Mouse (Mus musculus): ENCODE measurements around the gene Gstm3. TPM values are rescaled to one million over a fixed set of nuclear protein-coding genes. Genes with fewer than 3 reads are reported as not detected.
"Not testable (repeated sequence)": the region's sequence is repeated elsewhere in the genome, so short reads cannot be mapped to it uniquely, and the experiment has no call there.

The Gstm3 gene
- polyA plus RNA-seq, 1 experiment from 2014 or later, result not detected

DNA sequence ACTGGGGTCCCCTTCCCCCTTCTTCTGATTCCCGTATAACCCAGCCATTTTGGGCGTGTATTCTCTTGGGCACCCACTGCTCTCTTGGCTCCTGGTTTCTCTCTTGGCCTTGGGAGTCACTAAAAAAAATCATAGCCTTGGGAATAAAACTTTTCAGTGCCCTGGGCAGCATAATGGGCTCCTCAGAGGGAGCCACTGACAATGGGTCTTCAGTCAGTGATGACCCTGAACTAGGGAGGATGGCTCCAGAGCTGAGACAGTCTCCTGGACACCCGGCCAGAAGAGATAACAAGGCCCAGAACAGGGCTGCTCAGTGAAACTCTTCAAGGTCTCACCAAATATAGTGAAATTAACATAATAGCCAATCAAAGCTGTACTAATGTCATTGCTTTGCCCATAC is 29.5 kb upstream of the Gstm3 start:
- Histone ChIP-seq H3K36me3 (no peaks in the 10 kb centered on the region), H3K4me1 (no peaks in the 10 kb centered on the region), H3K9ac (replicated peaks) (no peak overlapping the region), H3K9me3 (no peaks in the 10 kb centered on the region), H3K4me3 (no peak overlapping the region), H3K27ac (replicated peaks) (no peak overlapping the region), H3K27me3 (no peaks in the 10 kb centered on the region), H3K4me2 (replicated peaks) (no peak overlapping the region)
- 85% methylated on average over 3 of the region's 3 CpGs for WGBS
- ATAC-seq (ENCODE audit: low FRiP score, low read depth), result no peak

GRCm38 (mm10) chr3:107996576-107996975 is 27.5 kb upstream of the Gstm3 start:
- H3K27me3 ChIP-seq, result no peaks in the 10 kb centered on the region
- no peak overlapping the region for H3K9ac ChIP-seq (replicated peaks)
- ATAC-seq (ENCODE audit: low FRiP score, low read depth), result no peak
- no peak overlapping the region for H3K27ac ChIP-seq (replicated peaks)
- H3K4me3 ChIP-seq, result no peak overlapping the region
- H3K36me3 ChIP-seq, result no peaks in the 10 kb centered on the region
- 89% methylated on average over 4 of the region's 4 CpGs for WGBS
- H3K4me1 ChIP-seq, result no peaks in the 10 kb centered on the region
- H3K9me3 ChIP-seq, result no peaks in the 10 kb centered on the region
- no peak overlapping the region for H3K4me2 ChIP-seq (replicated peaks)

GRCm38 (mm10) chr3:107995974-107996373 is 26.9 kb upstream of the Gstm3 start:
- not testable (repeated sequence) for H3K9me3 ChIP-seq; H3K4me2 ChIP-seq (replicated peaks); H3K27me3 ChIP-seq; ATAC-seq (ENCODE audit: low FRiP score, low read depth); H3K9ac ChIP-seq (replicated peaks); H3K4me1 ChIP-seq; H3K36me3 ChIP-seq; H3K4me3 ChIP-seq; H3K27ac ChIP-seq (replicated peaks)
- WGBS, result 80% methylated on average over 2 of the region's 2 CpGs

DNA sequence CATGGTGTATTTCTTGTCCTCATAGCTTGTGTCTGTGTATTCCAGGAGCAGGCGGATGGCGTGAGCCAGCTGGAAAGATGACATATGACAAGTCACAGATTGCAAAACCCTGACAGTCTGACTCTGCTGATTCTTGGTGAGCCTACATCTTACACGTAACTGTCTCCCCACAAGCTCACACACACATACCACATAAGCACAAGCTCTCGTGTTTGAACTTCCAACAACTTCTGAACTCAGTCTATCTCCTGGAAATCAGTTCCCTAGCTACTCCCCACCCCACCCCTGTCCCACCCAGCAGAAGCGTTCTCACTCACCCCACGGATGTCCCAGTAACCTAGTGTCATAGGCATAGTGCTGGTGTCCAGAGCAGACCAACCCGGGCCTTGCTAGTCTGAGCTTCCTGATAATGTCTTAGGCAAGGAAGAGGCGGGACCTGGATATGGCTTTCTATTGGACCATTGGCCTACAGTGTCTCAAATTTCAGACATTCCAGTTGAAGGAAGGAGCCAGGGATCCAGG is 17.0 kb upstream of the Gstm3 start, which contains the start of gene Gstm2:
Gene Gstm2 (minus strand): TSS at position 413 of the 522 bp plus-strand sequence.
- Histone ChIP-seq H3K9ac (replicated peaks) (no peak within 1 kb of the TSS), H3K4me2 (replicated peaks) (no peak within 1 kb of the TSS), H3K27ac (replicated peaks) (no peak within 1 kb of the TSS), H3K36me3 (no peaks in the 10 kb centered on the region), H3K4me3 (no peak within 1 kb of the TSS), H3K9me3 (no peaks in the 10 kb centered on the region), H3K27me3 (no peaks in the 10 kb centered on the region), H3K4me1 (no peaks in the 10 kb centered on the region)
- ATAC-seq (ENCODE audit: low FRiP score, low read depth), result no peak
- WGBS, result 73% methylated on average over 8 of the region's 8 CpGs

DNA sequence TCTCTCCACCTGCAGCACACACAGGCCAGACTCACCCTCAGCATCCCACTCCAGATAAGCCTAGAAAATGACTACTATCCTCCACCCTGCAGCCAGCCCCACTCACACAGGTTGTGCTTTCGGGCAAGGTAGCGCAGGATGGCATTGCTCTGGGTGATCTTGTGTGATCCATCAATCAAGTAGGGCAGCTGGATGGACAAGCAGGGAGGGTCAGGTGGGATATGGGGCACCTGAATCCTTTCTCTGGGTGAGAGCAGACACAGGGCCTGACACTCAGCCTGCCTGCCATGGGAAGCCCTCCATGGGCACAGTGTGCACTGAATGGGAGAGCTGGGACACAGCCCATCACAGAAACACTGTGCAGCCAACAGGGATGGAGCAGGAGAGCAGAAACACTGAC is 16.1 kb upstream of the Gstm3 start:
- not testable (repeated sequence) for H3K27me3 ChIP-seq; H3K27ac ChIP-seq (replicated peaks); H3K4me3 ChIP-seq; H3K9ac ChIP-seq (replicated peaks); H3K4me2 ChIP-seq (replicated peaks); ATAC-seq (ENCODE audit: low FRiP score, low read depth); H3K9me3 ChIP-seq; H3K4me1 ChIP-seq; H3K36me3 ChIP-seq
- WGBS, result 92% methylated on average over 2 of the region's 2 CpGs

- no peak for ATAC-seq (ENCODE audit: low FRiP score, low read depth)
- 88% methylated on average over 5 of the region's 5 CpGs for WGBS
- H3K4me2 ChIP-seq (replicated peaks), result no peak overlapping the region
- H3K4me3 ChIP-seq, result no peak overlapping the region
- H3K9me3 ChIP-seq, result no peaks in the 10 kb centered on the region
- no peak overlapping the region for H3K27ac ChIP-seq (replicated peaks)
- no peak overlapping the region for H3K9ac ChIP-seq (replicated peaks)
- H3K36me3 ChIP-seq, result no peaks in the 10 kb centered on the region
- H3K27me3 ChIP-seq, result no peaks in the 10 kb centered on the region
- H3K4me1 ChIP-seq, result no peaks in the 10 kb centered on the region
These were observed 15.4 kb upstream of the Gstm3 start for GRCm38 (mm10) chr3:107984471-107984870.

DNA sequence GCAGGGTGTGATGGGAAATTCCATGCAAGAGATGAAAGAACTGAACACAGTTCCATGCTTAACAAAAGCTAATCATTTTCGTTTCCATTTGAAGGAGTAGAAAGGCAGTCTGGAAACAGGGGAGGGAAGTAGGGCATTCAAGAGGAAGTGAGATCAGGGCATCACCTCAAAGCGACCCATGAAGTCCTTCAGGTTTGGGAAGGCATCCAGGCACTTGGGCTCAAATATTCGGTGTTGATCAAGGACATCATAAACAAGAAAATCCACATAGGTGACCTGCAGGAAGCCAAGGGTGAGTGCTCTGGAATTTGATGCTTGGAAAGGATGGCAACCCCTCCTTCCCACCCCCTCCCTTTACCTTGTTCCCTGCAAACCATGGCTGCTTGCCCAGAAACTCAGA is 14.7 kb upstream of the Gstm3 start:
- no peak overlapping the region for H3K4me3 ChIP-seq
- 75% methylated on average over 3 of the region's 3 CpGs for WGBS
- ATAC-seq (ENCODE audit: low FRiP score, low read depth), result no peak
- no peaks in the 10 kb centered on the region for H3K4me1 ChIP-seq
- H3K9me3 ChIP-seq, result no peaks in the 10 kb centered on the region
- H3K9ac ChIP-seq (replicated peaks), result no peak overlapping the region
- H3K4me2 ChIP-seq (replicated peaks), result no peak overlapping the region
- no peak overlapping the region for H3K27ac ChIP-seq (replicated peaks)
- no peaks in the 10 kb centered on the region for H3K27me3 ChIP-seq
- no peaks in the 10 kb centered on the region for H3K36me3 ChIP-seq

- no peak for ATAC-seq (ENCODE audit: low FRiP score, low read depth)
- no peaks in the 10 kb centered on the region for H3K4me1 ChIP-seq
- no peak overlapping the region for H3K27ac ChIP-seq (replicated peaks)
- H3K36me3 ChIP-seq, result no peaks in the 10 kb centered on the region
- H3K4me2 ChIP-seq (replicated peaks), result no peak overlapping the region
- H3K9me3 ChIP-seq, result no peaks in the 10 kb centered on the region
- H3K4me3 ChIP-seq, result no peak overlapping the region
- H3K9ac ChIP-seq (replicated peaks), result no peak overlapping the region
- 84% methylated on average over 6 of the region's 6 CpGs for WGBS
- H3K27me3 ChIP-seq, result no peaks in the 10 kb centered on the region
These were observed 13.6 kb upstream of the Gstm3 start for GRCm38 (mm10) chr3:107982726-107983125.

DNA sequence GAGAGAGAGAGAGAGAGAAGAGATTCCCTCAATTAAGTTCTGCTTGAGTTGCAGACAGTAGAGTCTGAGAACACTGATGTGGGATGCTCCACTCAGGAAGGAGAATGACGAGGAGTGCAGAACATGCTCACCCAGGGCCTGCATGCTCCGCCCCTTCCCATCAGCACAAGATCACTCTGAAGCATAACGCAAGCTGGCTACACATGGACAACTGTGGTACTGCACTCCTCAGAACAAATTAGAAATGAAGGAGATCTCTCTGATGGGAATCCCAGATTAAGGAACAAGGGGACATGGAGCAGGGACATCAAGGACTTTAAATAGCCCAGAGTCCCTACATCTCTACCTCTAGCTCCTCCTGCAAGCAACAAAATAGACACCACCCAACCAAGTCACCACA is 12.2 kb upstream of the Gstm3 start:
- WGBS, result 66% methylated on average over 3 of the region's 3 CpGs
- Histone ChIP-seq H3K4me1 (no peaks in the 10 kb centered on the region), H3K9ac (replicated peaks) (no peak overlapping the region), H3K9me3 (no peaks in the 10 kb centered on the region), H3K4me3 (no peak overlapping the region), H3K27me3 (no peaks in the 10 kb centered on the region), H3K36me3 (no peaks in the 10 kb centered on the region), H3K4me2 (replicated peaks) (no peak overlapping the region), H3K27ac (replicated peaks) (no peak overlapping the region)
- ATAC-seq (ENCODE audit: low FRiP score, low read depth), result no peak

- Histone ChIP-seq H3K27ac (replicated peaks) (no peak overlapping the region), H3K27me3 (no peaks in the 10 kb centered on the region), H3K4me2 (replicated peaks) (no peak overlapping the region), H3K9ac (replicated peaks) (no peak overlapping the region), H3K36me3 (no peaks in the 10 kb centered on the region), H3K4me3 (no peak overlapping the region), H3K9me3 (no peaks in the 10 kb centered on the region), H3K4me1 (no peaks in the 10 kb centered on the region)
- ATAC-seq (ENCODE audit: low FRiP score, low read depth), result no peak
- 84% methylated on average over 3 of the region's 3 CpGs for WGBS
These were observed 8.6 kb upstream of the Gstm3 start for GRCm38 (mm10) chr3:107977691-107978090.

GRCm38 (mm10) chr3:107974237-107974636 is 5.2 kb upstream of the Gstm3 start:
- Histone ChIP-seq H3K9me3 (no peaks in the 10 kb centered on the region), H3K27me3 (no peaks in the 10 kb centered on the region), H3K4me2 (replicated peaks) (no peak overlapping the region), H3K9ac (replicated peaks) (no peak overlapping the region), H3K4me1 (no peaks in the 10 kb centered on the region), H3K27ac (replicated peaks) (no peak overlapping the region), H3K4me3 (no peak overlapping the region), H3K36me3 (no peaks in the 10 kb centered on the region)
- 93% methylated on average over 1 of the region's 1 CpGs for WGBS
- ATAC-seq (ENCODE audit: low FRiP score, low read depth), result no peak

GRCm38 (mm10) chr3:107972070-107972469 is 3.0 kb upstream of the Gstm3 start:
- H3K4me1 ChIP-seq, result no peaks in the 10 kb centered on the region
- no peaks in the 10 kb centered on the region for H3K36me3 ChIP-seq
- no peak overlapping the region for H3K9ac ChIP-seq (replicated peaks)
- H3K9me3 ChIP-seq, result no peaks in the 10 kb centered on the region
- no peak for ATAC-seq (ENCODE audit: low FRiP score, low read depth)
- WGBS, result 90% methylated on average over 3 of the region's 3 CpGs
- no peak overlapping the region for H3K4me3 ChIP-seq
- H3K27me3 ChIP-seq, result no peaks in the 10 kb centered on the region
- H3K27ac ChIP-seq (replicated peaks), result no peak overlapping the region
- H3K4me2 ChIP-seq (replicated peaks), result no peak overlapping the region

- H3K9ac ChIP-seq (replicated peaks); H3K27me3 ChIP-seq; H3K27ac ChIP-seq (replicated peaks); H3K4me3 ChIP-seq; ATAC-seq (ENCODE audit: low FRiP score, low read depth); H3K36me3 ChIP-seq; H3K4me1 ChIP-seq; H3K4me2 ChIP-seq (replicated peaks); H3K9me3 ChIP-seq: not testable (repeated sequence)
- WGBS, result 56% methylated on average over 3 of the region's 3 CpGs
These were observed 2.0 kb upstream of the Gstm3 start for GRCm38 (mm10) chr3:107971101-107971500.
